Mouse (Mus musculus): Measurements from ENCODE around the gene Olfr1291-ps1.

Gene Olfr1291-ps1

DNA sequence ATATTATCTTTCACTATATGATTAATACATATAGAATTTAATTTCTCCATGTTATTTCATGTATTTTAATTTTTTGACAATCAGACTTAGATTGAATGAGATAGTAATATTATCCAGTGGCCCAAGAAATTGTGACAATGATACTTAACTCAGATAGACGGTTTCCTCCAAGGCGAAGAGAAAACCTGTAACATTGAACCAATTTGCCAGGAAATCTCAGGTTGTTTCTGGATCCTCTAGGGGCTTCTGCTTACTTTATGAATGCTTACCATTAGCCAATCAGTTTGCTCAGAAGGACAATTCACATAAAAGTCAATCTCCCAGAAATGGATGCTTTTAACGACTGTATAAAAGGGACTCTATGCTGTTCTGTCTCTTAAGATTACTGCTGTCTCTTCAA is at the start of gene Olfr1291-ps1:
Gene Olfr1291-ps1 (plus strand): TSS at position 301 of the 400 bp plus-strand sequence.
- no peak for DNase-seq

DNA sequence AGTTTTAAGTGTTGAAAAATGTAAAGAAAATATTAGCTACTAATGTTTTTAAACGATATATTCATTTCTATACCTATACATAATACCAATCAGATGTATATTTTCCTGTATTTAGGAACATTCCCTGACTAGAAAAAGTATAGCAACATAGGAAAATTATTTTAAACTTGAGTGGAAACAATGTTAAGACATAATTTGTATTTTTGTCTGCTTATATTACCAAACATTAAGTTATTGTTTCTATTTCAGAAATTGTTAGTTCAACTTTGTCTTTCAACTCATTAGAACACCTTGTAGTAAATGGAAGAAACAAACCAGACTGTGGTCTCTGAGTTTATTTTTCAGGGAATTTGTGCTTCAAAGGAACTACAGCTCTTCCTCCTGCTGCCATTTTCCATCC is 48.1 kb upstream of the Olfr1291-ps1 start, which contains the start of gene Olfr1287:
Gene Olfr1287 (plus strand): TSS at position 301 of the 400 bp plus-strand sequence.
- no peak for DNase-seq

DNA sequence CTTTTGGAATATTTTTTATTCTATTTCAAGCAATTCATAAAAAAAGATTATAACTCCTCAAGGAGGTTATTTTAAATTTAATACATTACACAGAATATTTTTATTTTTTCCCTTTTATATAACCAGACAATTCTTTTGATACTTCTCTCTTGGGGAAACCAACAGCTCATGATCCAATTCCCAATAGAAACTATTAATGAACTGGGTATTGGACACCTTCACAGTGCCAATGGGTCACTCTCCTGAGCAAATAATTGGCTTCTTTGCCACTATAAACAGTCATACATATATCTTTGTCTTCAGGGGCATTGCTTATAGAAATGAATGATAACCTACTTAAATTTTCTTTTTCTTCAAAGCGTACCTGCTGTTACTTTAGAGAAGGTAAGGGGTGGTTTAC is 23.2 kb upstream of the Olfr1291-ps1 start, which contains the start of gene Olfr1288:
Gene Olfr1288 (plus strand): TSS at position 301 of the 400 bp plus-strand sequence.
- DNase-seq = no peak

DNA sequence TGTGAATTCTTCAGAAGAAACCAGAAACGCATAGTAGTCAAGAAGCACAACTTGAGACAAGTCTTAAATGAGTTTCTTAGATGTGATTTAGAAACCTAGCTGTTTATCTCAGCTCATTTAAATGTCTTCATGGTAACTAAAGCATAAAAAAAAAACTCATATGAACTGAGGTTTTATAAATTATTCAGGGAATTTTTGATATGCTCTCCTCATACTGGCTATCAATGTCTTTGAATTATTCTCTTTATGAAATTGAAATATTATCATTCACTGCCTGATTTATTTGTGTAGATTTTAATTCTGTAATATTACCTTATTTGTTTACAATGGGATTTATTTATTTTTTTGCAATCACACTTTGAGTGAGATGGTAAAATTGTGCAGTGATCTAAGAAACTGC is 16.5 kb upstream of the Olfr1291-ps1 start, which contains the start of gene Olfr1289:
Gene Olfr1289 (plus strand): TSS at position 301 of the 400 bp plus-strand sequence.
- DNase-seq = no peak

DNA sequence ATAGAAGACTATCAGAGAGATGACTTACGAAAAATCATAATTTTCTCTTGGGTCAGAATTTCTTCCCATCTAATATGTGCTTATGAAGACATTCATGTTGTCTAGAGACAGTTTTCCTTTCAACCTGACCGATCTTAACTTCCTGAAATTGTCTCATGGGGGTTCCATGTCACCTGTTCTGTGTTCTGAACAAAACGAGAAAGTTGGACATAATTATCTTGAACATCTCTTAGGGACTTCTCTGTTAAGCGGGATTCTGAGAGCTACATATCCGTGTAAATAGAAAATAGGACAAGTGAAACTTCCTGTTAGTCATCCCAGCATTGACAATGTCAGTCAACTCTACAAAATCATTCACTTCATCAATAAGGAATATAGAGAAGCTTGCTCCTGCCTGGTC is 3.3 kb upstream of the Olfr1291-ps1 start, which contains the start of gene Olfr1290:
Gene Olfr1290 (minus strand): TSS at position 101 of the 400 bp plus-strand sequence.
- no peak for DNase-seq

DNA sequence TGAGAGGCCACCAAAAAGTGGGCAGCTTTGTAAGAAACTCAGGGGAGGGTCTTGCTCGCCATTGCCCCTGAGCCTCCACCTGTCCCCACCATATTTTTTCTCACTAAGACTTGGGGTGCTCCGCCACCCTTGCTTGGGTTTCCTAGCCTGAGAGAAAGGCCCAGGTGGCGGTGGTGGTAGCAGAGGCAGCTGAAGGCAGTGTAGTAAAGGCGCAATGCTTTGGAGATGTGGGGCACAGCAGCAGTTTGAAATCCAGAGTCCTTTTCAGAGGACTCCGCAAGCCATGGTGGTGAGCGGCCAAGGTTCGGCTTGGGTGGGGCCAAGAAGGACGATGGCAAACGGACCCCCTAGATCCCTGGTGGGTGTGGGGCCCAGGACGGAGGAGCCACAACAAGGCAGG is 20.5 kb downstream of the Olfr1291-ps1 start:
- no peak for DNase-seq

DNA sequence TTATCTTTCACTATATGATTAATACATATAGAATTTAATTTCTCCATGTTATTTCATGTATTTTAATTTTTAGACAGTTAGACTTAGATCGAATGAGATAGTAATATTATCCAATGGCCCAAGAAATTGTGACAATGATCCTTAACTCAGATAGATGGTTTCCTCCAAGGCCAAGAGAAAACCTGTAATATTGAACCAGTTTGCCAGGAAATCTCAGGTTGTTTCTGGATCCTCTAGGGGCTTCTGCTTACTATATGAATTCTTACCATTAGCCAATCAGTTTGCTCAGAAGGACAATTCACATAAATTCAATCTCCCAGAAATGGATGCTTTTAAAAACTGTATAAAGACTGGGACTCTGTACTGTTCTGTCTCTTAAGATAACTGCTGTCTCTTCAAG is 27.9 kb downstream of the Olfr1291-ps1 start, which contains the start of gene Olfr1293-ps:
Gene Olfr1293-ps (plus strand): TSS at position 301 of the 400 bp plus-strand sequence.
- DNase-seq = no peak

DNA sequence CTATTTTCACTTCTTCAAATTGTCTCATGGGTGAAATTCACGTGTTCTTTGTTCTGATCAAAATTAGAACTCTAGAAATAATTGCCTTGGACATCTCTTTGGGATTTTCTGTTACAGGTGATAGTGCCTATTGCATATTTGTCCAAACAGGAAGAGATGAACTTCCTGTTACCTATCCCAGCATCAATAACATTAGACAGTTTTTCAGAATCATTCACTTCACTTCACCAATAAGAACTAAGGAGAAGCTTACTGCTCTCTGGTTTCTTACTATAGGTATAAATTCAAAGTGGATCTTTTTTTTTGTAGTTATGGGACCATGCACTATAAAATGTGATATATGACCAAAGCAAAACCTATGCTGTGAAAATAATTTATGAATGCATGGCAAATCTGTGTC is 43.2 kb downstream of the Olfr1291-ps1 start, which contains the start of gene Olfr1294:
Gene Olfr1294 (minus strand): TSS at position 101 of the 400 bp plus-strand sequence.
- no peak for DNase-seq
